Mouse (Mus musculus): Measurements from ENCODE around the gene Sh3bp5l.

DNA sequence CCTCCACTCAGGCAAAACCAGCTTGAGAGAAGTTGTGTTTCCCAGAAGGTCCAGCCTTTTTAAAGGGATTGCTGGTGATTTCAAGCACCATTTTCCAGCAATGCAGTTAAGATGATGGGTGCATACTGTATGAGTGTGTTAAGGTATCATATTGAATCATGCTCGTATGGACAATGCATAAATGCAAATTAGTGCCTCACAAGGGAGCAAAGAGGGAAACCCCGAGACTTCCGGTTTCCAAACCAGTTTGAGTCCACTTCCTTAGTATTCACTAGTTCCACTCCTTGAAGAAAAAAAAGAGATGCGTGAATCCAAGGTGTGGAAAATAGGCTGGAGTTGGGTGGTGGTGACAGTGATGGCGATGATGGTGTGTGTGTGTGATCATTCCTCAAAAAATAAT, 48.0 kb upstream of the Sh3bp5l start:
- no peak for TF ChIP-seq CTCF (IDR thresholded peaks at IDR 0.05; ENCODE audit: control insufficient read depth, insufficient read depth, insufficient replicate concordance, low read depth, low read length)
- no peak for TF ChIP-seq POLR2A (IDR thresholded peaks at IDR 0.05; ENCODE audit: control insufficient read depth, low read depth, low read length)
